Mouse (Mus musculus) monocyte, adult 5-6 weeks (primary cell): Measurements from ENCODE around the gene Akap5. TPM values are rescaled to one million over a fixed set of nuclear protein-coding genes. Genes with fewer than 3 reads are reported as not detected.

Experiments used
- ATAC-seq: fragments of 153-309, 156-312 bp; replicated peaks from 2 replicates; pipeline ENCODE4 v1.8.0; 2017; ENCODE audit warnings: mild to moderate bottlenecking; ENCODE audit not compliant: low TSS enrichment, insufficient number of reproducible peaks, severe bottlenecking, poor library complexity, low FRiP score
- total RNA-seq: library from RNA; stranded (forward); fragments of 200-1000, 200-491, 200-594 nt; gene quantifications from 3 replicates; pipeline ENCODE4 v1.2.3, GENCODE M21; 2017

Akap5 gene
- total RNA-seq, 1 experiment from 2014 or later: 0.10 TPM

- no peak for ATAC-seq
These were observed 53.0 kb downstream of the Akap5 start for GRCm38 (mm10) chr12:76377726-76378125.

- ATAC-seq: no peak
These were observed 53.9 kb downstream of the Akap5 start for GRCm38 (mm10) chr12:76378556-76378955.

GRCm38 (mm10) chr12:76380151-76380550, 55.5 kb downstream of the Akap5 start:
- ATAC-seq: no peak

Other genes with a start within 250 kb of the Akap5 start
- gene Esr2, start 147.6 kb upstream of the Akap5 start, total RNA-seq: not detected in 3 replicates
- gene Tex21, start 78.1 kb upstream of the Akap5 start, total RNA-seq: 1.3 TPM in 1 of 3 replicates, not detected in the others
- 16.1 to 31.0 TPM (median 19.5 TPM) in 3 replicates for gene Mthfd1, start 69.6 kb upstream of the Akap5 start, total RNA-seq
- 6.7 to 16.7 TPM (median 15.7 TPM) in 3 replicates for gene Zbtb25, start 44.7 kb downstream of the Akap5 start, total RNA-seq
- gene Zbtb1, start 45.4 kb downstream of the Akap5 start, total RNA-seq: 17.2 to 22.9 TPM (median 19.8 TPM) in 3 replicates
- 9.5 to 14.7 TPM (median 11.9 TPM) in 3 replicates for gene Hspa2, start 79.3 kb downstream of the Akap5 start, total RNA-seq
- gene Ppp1r36, start 92.6 kb downstream of the Akap5 start, total RNA-seq: 1.9 TPM in 1 of 3 replicates, not detected in the others
- gene Plekhg3, start 206.0 kb downstream of the Akap5 start, total RNA-seq: 54.4 to 58.3 TPM (median 55.2 TPM) in 3 replicates